Mouse (Mus musculus) lung, postnatal 0 days (tissue): ENCODE data around the gene Sin3b. TPM values are rescaled to one million over a fixed set of nuclear protein-coding genes. Genes with fewer than 3 reads are reported as not detected.

Experiments
- ATAC-seq: fragments of 200-750 bp; cut with Nextera tagmentation; 2 replicates; pipeline ENCODE4 v1.8.0; 2017; ENCODE audit warnings: moderate library complexity
- DNase-seq: peaks from one replicate; pipeline ENCODE4 v3.0.0-alpha.2; 2016; ENCODE audit warnings: low spot score
- H3K27ac ChIP-seq: fragments of 300-500 bp; sonication (generic); 2 replicates; pipeline ENCODE4 v1.5.1; 2014; ENCODE audit warnings: antibody characterized with exemption, mild to moderate bottlenecking, low read length, mixed read lengths
- H3K27me3 ChIP-seq: fragments of 300-500 bp; sonication (generic); replicated peaks from 2 replicates; pipeline ENCODE4 v1.6.1; 2014; ENCODE audit warnings: low read length, mixed read lengths; ENCODE audit not compliant: insufficient read depth
- H3K36me3 ChIP-seq: fragments of 300-500 bp; sonication (generic); 2 replicates; pipeline ENCODE4 v1.6.1; 2014; ENCODE audit warnings: low read length, mixed read lengths; ENCODE audit not compliant: insufficient read depth
- H3K4me1 ChIP-seq: fragments of 300-500 bp; sonication (generic); 2 replicates; pipeline ENCODE4 v1.6.1; 2014; ENCODE audit warnings: antibody characterized with exemption, low read depth, low read length, mixed read lengths; ENCODE audit not compliant: insufficient read depth
- H3K4me2 ChIP-seq: fragments of 300-500 bp; sonication (generic); replicated peaks from 2 replicates; pipeline ENCODE4 v1.6.1; 2014; ENCODE audit warnings: low read depth, mild to moderate bottlenecking, low read length, moderate library complexity, mixed read lengths
- H3K4me3 ChIP-seq: fragments of 300-500 bp; sonication (generic); 2 replicates; pipeline ENCODE4 v1.5.1; 2014; ENCODE audit warnings: low read depth, low read length
- H3K9ac ChIP-seq: fragments of 300-500 bp; sonication (generic); replicated peaks from 2 replicates; pipeline ENCODE4 v1.6.1; 2014; ENCODE audit warnings: low read depth, mild to moderate bottlenecking
- H3K9me3 ChIP-seq: fragments of 300-500 bp; sonication (generic); 2 replicates; pipeline ENCODE4 v1.6.1; 2016; ENCODE audit warnings: low read length, mixed read lengths
- CTCF ChIP-seq: IDR thresholded peaks from 2 replicates; pipeline ENCODE4 v1.5.1; 2016; ENCODE audit warnings: antibody characterized with exemption, mild to moderate bottlenecking
- EP300 ChIP-seq: IDR thresholded peaks from 2 replicates; pipeline ENCODE4 v1.6.1; 2016; ENCODE audit warnings: antibody characterized with exemption, mild to moderate bottlenecking, control low read depth
- WGBS: fragments of 180-500 bp; shearing (Covaris S2); extraction: QIAGEN DNeasy Blood & Tissue Kit; methylation state at CpG from one replicate; pipeline ENCODE4 v1.1.7; 2014; 5-methylcytosine and 5-hydroxymethylcytosine counted together
- polyA plus RNA-seq: library from polyadenylated mRNA; unstranded; fragments of >200 nt; fragmentation: Nextera tagmentation; extraction: Ambion mirVana; gene quantifications from 2 replicates; pipeline ENCODE4 v1.2.1, GENCODE M21; 2015

The Sin3b gene
- polyA plus RNA-seq, 1 experiment from 2014 or later: 211 TPM

DNA sequence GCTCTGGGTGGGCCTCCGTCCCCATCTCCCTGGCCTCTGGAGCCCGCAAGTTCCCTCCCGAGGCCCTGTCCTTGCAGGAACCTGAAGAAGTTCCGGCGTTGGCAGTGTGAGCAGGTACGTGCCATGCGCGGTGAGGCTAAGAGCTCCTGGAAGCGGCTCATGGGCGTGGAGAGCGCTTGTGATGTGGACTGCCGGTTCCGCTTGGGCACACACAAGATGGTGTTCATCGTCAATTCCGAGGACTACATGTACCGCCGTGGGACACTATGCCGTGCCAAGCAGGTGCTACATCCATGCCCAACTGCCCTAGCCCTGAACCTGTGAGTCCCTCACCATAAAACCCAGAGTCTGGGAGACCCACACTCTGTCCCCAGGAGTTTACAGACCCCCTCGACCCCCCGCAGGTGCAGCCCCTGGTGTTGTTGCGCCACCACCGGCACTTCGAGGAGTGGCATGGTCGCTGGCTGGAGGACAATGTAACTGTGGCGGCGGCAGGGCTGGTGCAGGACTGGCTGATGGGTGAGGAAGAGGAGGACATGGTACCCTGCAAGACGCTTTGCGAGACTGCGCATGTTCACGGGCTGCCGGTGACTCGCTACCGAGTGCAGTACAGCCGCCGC is 33.8 kb downstream of the Sin3b start:
- no peak overlapping the region for H3K4me3 ChIP-seq
- DNase-seq: no peak
- ATAC-seq: no peak
- TF ChIP-seq CTCF: no peak
- TF ChIP-seq EP300: no peak
- H3K36me3 ChIP-seq: peaks cover 25% of the 10 kb centered on the region
- 96% methylated on average over 35 of the region's 35 CpGs for WGBS
- no peaks in the 10 kb centered on the region for H3K27me3 ChIP-seq
- no peak overlapping the region for H3K4me2 ChIP-seq
- H3K9ac ChIP-seq: no peak overlapping the region
- H3K9me3 ChIP-seq: no peaks in the 10 kb centered on the region
- no peaks in the 10 kb centered on the region for H3K4me1 ChIP-seq
- H3K27ac ChIP-seq: no peak overlapping the region

DNA sequence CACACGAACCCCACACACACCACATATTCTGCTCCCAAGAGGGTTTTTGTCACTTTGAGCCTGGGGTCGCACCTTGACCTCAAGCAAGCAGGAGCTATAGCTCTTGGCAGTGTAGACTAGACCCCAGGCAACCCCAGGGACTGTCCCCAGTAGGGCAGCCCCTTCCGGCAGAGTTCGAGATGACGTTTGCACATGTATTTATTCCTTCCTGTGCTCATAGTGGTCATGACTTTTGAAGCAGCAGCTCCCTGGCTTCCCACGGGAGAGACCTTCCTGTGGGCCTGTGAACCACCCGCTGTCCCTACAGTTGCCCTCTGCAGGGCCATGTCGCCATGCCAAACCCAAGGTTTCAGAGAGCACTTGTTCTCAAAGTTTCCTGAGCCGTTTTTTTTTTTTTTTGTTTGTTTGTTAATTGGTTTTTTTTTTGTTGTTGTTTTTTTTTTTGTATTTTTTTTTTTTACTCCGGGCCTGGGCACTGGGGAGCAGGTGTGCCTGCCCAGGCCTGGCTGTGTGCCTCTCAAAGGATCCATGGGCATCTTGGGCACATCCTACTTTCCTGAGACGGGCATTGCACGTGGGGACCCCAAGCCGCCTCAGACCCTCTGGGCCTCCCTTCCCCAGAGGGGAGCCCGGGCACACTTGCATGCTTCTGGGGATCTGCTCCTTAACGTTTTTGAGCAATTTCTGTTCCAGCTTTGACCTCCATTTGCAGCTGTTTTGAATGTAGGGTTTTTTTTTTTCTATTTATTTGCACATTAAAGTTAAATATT is 34.5 kb downstream of the Sin3b start:
- no peaks in the 10 kb centered on the region for H3K9me3 ChIP-seq
- WGBS: 88% methylated on average over 15 of the region's 15 CpGs
- no peaks in the 10 kb centered on the region for H3K4me1 ChIP-seq
- TF ChIP-seq CTCF: no peak
- no peak for TF ChIP-seq EP300
- no peak overlapping the region for H3K27ac ChIP-seq
- no peak overlapping the region for H3K4me2 ChIP-seq
- no peaks in the 10 kb centered on the region for H3K27me3 ChIP-seq
- H3K4me3 ChIP-seq: no peak overlapping the region
- H3K36me3 ChIP-seq: peaks cover 19% of the 10 kb centered on the region
- ATAC-seq: no peak
- DNase-seq: no peak
- H3K9ac ChIP-seq: no peak overlapping the region

DNA sequence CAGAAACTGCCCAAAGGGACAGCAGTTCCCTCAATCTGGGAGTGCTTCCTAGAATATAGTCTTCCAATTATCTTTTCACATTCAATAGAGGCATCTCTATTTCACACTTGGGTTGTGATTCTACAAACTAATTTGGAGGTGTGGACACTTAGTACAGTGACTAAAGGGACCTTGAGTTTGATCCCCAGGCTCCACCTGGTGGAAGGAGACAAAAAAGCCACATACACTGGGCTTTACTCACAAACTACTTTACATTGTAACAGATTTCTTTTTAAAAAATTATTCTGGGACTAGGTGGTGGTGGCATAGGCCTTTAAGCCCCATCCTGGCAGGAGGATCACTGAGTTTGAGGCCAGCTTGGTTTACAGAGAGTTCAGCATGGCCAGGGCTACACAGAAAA is 35.2 kb downstream of the Sin3b start:
- no peak for ATAC-seq
- Histone ChIP-seq H3K9ac (no peak overlapping the region), H3K27me3 (no peaks in the 10 kb centered on the region), H3K27ac (no peak overlapping the region), H3K9me3 (no peaks in the 10 kb centered on the region), H3K4me1 (no peaks in the 10 kb centered on the region), H3K36me3 (peaks cover 13% of the 10 kb centered on the region), H3K4me3 (no peak overlapping the region), H3K4me2 (no peak overlapping the region)
- TF ChIP-seq EP300 (no peak), CTCF (peak; percentile 25; the same call in 1 of the 2 replicates)
- DNase-seq: no peak

DNA sequence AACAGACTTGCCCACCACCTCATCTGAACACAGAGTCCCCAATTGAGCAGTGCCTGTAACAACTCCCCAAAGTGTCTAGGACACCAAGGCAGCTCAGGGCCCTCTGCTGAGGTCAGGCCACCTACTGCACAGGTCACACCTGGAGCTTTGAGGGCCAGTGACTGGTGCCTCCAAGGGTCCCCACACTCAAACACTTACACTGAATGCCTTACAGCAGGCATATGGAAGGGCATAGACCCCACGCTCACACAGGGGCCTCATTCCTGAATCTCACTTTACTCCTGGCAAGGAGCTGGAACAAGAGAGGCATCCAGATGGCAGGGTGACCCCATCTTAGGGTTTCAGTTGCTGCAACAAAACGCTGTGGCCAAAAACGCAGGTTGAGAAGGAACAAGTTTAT is 37.1 kb downstream of the Sin3b start:
- TF ChIP-seq CTCF: no peak
- no peak for TF ChIP-seq EP300
- ATAC-seq (no peak), DNase-seq (no peak)
- H3K9ac ChIP-seq: no peak overlapping the region
- H3K4me3 ChIP-seq: no peak overlapping the region
- H3K4me1 ChIP-seq: no peaks in the 10 kb centered on the region
- H3K27ac ChIP-seq: no peak overlapping the region
- no peaks in the 10 kb centered on the region for H3K36me3 ChIP-seq
- no peaks in the 10 kb centered on the region for H3K9me3 ChIP-seq
- H3K4me2 ChIP-seq: no peak overlapping the region
- H3K27me3 ChIP-seq: no peaks in the 10 kb centered on the region
- WGBS: 82% methylated on average over 3 of the region's 3 CpGs

DNA sequence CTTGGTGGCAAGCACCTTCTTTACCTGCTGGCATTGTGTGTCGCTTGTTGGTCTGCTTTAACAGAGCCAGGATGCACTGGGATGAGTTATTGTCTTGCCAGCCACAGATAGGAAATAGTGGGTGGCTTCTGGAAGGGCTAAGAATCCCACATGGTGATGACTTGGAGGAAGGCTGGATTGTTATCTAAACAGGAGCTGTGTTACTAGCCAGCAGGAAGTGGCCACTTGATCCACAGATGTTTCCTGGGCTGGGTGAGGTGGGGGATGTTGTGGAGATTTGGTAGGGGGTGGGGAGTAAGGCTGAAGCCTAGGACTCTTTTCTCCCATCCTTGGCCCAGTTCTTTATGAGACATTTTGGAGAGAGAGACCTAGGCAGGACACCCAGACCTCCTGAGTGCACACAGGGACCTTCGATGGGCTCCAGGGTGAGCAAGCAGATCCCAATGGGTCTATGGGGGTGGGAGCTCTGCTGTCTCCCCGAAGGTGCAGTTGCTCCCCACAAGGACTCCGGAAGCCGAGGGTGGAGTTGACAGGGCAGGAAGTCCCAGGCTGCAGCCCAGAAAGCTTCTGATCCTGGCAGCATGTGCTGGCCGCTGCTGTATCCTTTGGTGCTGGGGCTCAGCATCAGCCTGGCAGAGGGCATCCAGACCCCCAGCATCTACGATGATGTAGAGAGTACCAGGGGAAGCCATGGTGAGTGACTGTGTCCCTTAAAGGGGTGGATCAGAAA is 38.4 kb downstream of the Sin3b start, which contains the start of gene F2rl3:
TSS of gene F2rl3 (plus strand) at position 559 of the 730 bp plus-strand sequence.
- no peak for TF ChIP-seq CTCF
- TF ChIP-seq EP300: 0 out of 2 replicates have a peak, but pooled peaks have one; percentile 32
- H3K27me3 ChIP-seq: no peaks in the 10 kb centered on the region
- ATAC-seq: peak; percentile 83
- H3K9me3 ChIP-seq: no peaks in the 10 kb centered on the region
- no peaks in the 10 kb centered on the region for H3K4me1 ChIP-seq
- 45% methylated on average over 7 of the region's 7 CpGs for WGBS
- H3K27ac ChIP-seq: no peak within 1 kb of the TSS
- no peak within 1 kb of the TSS for H3K4me2 ChIP-seq
- no peak within 1 kb of the TSS for H3K9ac ChIP-seq
- H3K4me3 ChIP-seq: no peak within 1 kb of the TSS
- peak; percentile 21 for DNase-seq
- no peaks in the 10 kb centered on the region for H3K36me3 ChIP-seq

DNA sequence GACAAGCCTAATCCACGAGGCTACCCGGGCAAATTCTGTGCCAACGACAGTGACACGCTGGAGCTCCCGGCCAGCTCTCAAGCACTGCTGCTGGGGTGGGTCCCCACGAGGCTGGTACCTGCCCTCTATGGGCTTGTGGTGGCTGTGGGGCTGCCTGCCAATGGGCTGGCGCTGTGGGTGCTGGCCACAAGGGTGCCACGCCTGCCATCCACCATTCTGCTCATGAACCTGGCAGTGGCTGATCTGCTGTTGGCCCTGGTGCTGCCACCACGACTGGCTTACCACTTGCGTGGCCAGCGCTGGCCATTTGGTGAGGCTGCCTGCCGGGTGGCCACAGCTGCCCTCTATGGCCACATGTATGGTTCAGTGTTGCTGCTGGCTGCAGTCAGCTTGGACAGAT is 39.2 kb downstream of the Sin3b start:
- H3K9me3 ChIP-seq: no peaks in the 10 kb centered on the region
- no peaks in the 10 kb centered on the region for H3K4me1 ChIP-seq
- no peak overlapping the region for H3K27ac ChIP-seq
- TF ChIP-seq CTCF (no peak), EP300 (no peak)
- no peaks in the 10 kb centered on the region for H3K27me3 ChIP-seq
- 83% methylated on average over 12 of the region's 12 CpGs for WGBS
- H3K4me3 ChIP-seq: no peak overlapping the region
- no peaks in the 10 kb centered on the region for H3K36me3 ChIP-seq
- H3K4me2 ChIP-seq: no peak overlapping the region
- ATAC-seq (no peak), DNase-seq (no peak)
- no peak overlapping the region for H3K9ac ChIP-seq
